Mouse (Mus musculus) lung, postnatal 14 days (tissue): ENCODE measurements at regions not wholly inside any gene's neighbourhood (a gene's known extent, or its start where the extent isn't known, plus 50 kb on each side); places are given as distances from the start of the nearest gene placed in this dataset.
"Not testable (repeated sequence)": the region's sequence is repeated elsewhere in the genome, so short reads cannot be mapped to it uniquely, and the experiment has no call there.

Source experiments
- DNase-seq: peaks from one replicate; pipeline ENCODE4 v3.0.0; 2021

DNA sequence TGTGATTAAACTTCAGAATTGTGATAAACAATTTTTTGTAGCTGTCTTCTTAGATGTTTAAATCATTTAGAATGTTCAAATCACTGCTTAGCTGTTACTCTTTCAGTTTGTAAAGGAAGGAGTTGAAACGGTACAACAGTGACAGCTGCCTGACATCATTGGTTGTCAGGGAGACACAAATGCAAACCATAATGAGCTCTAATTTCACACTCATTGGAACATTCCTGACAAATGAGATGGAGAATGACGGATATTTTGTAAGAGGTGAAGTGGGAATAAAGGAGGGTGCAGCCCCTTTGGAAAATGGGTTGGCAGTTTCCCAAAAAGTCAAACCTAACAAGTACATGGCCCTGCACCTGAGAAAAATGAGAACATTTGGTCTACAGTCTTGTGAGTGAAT lies 62.5 kb downstream of the Rad51ap2 start:
- no peak for DNase-seq

DNA sequence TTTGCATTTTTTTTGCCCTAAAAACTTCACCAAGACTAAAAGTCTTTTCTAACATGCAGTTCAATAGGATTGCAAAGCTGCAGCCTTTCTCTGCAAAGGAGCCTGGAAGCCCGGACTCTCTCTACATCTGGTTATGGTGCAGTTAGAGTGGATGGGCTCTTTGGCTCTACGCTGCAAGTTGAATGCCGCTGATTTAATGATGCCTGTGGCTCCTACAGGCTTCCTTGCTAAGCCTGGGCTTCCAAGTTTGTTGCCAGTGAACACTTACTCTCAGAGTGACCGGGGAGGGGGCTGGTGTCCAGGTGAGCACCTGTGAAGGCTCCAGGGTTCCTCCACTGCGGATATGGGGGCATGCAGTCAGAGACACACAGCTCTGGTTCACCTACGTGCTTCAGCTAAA lies 107.0 kb downstream of the Rad51ap2 start:
- no peak for DNase-seq

DNA sequence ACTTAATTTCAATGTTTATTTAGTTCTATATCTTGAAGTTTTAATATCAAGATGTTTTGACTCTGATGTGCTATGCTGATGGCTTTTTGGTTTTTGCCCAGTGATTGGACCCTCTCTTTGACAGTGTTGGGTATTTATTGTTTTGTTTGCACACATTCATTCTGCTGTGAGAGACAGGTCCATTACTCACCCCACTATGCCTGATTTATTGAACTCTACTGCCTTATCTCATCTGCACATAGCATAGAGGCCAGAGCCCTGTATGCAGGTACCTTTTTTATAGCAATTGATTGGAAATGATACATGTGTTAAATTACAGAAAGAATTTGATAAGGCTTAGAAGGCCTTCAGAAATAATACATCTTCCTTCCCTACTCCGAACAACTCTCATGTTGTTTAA lies 114.3 kb downstream of the Rad51ap2 start:
- no peak for DNase-seq

DNA sequence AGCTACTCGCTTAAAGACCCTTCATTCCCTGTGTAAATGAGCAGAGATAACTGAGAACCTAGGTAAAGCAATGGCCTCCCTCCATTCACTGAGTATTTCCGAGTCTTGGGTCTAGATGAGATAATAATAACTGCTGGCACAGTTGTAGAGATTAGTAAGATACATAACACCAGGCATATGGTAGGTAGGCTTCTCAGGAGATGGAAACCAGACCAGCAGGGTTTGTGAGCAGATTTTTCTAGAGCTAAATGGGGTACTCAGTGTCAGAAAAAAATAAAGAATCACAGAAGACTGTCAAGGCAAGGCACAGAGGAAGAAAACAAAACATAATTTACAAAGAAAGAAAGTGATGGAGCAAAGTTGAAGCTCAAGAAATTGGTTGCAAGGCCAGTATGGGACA lies 148.1 kb downstream of the Rad51ap2 start:
- DNase-seq, result no peak

DNA sequence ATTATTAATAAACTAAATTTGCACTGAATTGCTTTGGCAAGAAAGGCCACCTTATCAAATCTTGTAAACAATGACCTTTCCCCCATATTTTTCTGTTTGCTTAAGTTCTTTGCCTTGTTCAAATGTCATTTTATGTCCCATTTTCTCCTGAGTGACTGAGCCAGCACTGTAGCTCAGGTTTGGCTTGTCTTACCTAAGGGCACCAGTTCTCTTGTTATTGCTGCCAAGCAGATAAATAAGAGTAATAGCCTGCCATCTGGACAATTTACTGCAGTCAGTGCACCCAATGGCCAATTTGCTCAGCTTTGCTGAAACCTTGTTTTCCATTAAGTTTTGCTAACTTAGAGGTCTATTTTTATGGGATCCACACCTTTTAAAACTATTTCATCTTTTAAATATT lies 152.9 kb downstream of the Rad51ap2 start:
- no peak for DNase-seq

DNA sequence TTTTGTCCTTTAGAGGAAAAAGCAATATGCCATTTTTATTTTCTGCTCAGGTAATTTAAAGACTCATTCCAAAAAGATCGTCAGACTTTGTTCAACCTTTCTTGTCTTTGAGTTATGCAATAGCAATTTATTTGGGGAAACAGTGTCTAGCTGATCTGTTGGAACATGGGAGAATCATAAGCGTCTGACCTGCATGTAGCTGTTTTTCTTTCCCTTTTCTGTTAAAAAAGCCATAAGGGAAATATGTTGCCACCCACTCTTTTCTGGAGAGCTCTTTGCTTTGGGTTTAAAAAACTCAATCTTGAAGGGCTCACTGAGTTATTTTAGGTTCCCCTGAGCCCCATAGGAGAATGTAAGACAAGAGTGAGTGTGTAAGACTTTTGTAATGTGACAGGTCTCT lies 155.8 kb downstream of the Rad51ap2 start:
- no peak for DNase-seq

DNA sequence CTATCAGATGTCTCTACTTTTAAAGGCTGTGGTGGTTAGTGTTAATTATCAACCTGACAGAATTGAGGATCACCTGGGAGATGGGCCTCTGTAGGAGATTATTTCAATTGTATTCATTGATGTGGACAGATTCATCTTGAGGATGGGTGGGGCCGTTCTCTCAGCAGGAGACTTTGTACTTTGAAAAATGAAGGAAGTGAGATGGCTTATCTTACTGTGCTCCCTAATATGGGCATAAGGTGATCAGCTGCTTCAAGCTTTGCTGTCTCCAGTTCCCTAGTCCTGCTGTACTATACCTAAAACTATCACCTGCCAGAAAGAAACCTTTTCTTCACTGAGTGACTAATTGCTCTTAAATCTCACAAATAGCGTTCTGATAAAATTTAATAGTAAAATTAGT lies 159.4 kb downstream of the Rad51ap2 start:
- no peak for DNase-seq

DNA sequence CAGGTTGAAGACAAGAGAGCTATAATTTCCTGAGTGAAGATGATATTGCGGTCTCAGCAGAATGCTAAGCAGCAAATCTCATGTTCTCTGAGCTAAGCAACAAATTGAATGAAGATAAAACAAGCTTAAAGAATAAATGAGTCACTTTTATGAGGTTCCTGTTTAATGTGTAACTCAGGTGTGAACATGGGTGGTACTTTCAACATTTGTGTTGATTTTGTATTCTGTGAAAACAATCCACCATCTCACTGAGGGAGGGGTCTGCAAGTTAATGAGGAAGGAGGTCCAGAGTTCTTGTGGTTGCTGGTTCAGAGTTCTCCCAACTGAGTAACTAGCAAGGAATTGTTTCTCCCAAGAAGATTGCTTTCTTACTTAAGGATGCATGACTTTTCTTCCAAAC lies 167.7 kb downstream of the Rad51ap2 start:
- no peak for DNase-seq

DNA sequence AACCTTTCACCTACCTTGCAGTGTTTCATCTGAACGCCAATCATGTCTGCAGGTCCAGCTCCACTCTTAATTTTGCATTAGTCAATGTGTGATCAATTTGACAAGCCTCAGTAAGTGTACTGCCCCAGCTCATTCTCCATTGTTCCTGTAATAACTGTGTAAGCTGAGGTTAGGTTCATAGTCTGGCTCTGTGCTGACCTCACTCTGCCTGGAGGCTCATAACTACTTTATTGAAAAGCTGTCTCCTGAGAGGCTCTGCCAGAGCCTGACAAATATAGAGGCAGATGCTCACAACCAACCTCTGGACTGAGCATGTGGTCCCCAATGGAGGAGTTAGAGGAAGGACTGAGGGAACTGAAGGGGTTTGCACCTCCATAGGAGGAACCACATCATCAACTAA lies 174.3 kb downstream of the Rad51ap2 start:
- no peak for DNase-seq

DNA sequence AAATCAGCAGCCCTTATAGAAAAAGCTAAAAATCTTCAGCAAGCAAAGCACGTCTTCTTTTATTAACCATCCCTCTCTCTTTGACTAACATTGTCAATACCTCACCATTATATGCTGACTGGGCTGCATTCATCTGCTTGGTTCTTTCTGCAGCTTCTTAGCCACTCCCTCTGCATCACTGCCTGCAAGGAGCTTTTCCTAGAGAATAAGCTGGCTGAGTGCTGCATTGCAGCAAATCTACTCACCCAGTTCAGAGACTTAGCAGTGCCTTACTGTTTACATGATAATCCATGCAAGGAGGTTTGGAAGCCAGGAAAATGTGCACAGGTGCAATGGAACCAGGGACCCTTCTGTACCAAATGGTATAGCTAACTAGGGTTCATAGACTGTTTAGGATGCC lies 175.9 kb downstream of the Rad51ap2 start:
- DNase-seq, result no peak

DNA sequence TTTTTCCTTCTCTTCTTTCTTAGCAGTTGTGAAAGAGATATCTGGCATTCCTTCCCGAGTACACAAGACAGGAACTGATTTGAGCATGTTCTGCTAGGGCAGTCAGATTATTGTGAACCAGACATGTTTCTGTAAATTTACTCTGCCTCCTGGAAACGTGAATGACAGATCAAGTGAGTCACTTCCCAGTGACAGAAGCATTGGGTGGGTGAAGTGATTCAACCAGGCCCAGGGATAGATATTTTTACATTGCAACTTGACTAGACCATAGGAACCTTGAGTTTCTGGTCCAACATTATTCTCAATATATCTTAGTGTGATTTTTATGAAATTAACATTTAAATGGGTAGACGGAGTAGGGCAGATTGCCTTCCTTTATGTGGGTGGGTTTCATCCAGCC lies 217.4 kb downstream of the Rad51ap2 start:
- DNase-seq, result no peak

DNA sequence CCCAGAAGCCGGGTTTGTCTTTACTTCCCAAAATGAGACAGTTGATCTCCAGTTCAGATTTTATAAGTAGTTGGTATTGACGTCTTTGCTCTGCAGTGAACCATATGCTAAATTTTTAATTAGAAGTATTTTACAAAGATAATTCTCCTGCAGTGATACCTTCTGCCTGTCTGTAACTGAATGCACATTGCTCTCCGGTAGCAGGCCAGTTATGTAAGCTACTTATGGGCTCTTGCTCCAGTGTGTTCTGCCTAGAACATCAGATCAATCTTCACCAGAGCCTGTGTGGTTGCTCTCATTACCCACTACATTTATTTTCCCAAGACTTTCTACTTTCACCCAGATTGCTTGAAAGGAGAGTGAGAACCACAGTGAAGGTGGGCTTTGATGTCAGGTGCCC lies 238.9 kb downstream of the Rad51ap2 start:
- no peak for DNase-seq

DNA sequence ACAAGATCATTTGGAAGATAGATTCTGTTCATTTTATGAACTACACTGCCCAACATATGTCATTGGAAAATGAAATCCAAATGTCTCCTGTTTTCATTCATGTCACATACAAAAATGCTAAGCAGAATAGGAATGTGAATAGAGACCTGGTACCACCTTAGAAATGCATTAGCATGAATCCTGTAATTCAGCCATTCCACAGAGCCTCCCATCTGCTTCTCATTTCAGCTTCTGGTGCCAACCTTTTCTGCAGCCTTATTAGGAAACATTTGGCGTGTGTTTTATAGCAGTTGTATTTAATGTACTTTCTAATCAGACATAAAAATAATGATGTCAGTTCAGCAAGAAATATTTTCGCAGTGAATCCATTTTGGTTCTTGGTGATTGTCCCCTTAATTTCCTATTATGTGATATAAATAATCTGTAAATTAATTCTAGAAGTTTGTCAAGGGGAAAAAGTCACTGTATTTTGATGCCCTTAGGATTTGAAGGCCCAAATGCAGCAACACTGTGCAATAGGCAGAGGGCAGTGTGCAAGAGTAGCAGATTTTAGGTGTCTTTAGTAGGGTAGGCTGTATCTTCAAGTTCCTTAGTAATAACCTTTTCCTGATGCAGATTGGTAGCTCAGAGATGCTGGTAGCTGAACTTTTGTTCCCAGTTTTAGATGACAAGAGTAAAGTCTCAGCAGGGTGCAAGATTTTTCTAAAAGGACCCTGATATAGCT lies 253.2 kb downstream of the Rad51ap2 start:
- no peak for DNase-seq

DNA sequence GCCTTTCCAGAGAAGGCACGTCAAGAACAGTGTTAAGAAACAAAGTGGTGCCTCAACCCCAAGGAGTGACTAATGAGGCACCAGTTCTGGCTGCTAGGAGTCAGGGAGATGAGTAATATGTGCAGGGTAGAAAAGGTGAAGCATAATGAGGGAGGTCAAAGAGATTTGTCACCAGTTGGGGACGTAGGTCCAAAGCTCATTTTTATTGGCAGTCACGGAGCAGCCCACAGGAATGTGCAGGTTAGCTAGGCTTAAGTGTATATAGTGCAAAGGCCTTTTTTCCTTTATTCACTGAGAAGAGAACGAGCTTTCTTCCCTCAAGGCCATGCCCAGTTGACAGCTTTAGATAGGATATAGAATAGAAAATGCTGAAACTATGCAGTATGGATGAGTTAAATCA lies 261.8 kb downstream of the Rad51ap2 start:
- DNase-seq, result no peak

DNA sequence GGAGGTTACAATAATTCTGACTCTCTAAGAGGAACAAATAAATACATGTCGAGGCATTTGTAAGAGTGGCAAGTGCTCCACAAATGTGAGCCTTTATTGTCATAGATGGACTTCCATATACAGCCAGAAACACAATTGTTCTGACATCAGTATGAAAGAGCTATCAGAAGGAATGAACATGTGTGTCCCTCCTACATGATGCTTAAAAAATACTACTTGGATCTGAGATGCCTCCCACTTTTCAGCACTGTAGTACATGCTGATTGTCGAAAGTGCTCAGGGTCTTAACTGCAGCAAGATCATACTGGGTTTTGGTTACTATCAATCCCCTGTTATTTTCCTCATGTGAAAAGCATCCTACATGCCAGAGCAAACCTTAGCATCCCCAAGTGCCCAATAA lies 295.6 kb downstream of the Rad51ap2 start:
- no peak for DNase-seq

DNA sequence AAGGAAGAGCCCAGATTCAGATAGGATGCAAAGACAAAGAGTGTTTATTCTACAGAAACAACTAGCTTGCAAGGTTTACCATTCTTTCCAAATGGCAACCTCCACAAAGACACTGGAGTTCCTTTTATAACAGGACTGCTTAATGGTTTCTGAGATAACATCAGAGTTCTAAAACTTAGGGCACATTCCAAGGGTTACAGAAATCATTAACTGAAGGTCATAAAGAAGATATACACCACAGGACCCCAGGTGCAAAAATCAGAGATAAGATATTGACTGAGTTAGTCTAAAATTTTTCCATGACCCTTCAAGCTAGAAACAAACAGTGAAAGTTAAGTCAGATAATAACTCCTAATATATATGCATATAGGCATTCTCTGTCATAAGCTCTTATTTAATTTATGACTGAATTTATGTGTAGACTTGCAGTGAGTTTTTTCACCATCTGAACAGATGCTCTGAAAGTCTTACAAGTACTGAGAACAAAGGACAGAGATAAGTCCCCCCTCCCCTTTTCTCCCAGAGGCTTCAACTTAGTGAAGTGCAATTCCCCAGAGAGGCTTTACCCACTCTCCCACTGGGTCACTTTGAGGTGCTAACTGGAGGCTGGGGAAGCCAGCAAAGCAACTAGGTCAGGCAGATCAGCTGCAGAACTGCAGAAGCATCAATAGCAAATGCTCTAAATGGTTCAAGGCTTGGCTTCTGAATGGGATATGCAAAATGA lies 298.5 kb downstream of the Rad51ap2 start:
- DNase-seq, result no peak

DNA sequence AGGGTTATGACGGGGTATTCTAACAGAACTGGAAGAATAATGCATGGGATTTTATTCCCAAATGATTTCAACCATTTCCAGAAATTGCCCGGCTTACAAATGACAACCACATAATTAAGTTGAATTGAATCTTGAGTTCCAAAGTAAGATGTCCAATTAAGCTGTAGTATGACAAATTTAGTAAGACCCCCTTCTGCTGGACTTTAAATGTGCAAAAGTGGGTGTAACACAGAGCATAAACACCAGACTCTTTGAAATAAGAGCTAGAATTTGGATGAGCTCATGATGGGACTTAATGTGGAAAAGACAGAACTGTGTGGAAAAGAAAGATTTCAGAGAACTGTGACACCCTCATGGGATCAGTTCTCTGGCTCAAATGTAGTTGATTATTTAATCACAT lies 346.4 kb downstream of the Rad51ap2 start:
- no peak for DNase-seq

DNA sequence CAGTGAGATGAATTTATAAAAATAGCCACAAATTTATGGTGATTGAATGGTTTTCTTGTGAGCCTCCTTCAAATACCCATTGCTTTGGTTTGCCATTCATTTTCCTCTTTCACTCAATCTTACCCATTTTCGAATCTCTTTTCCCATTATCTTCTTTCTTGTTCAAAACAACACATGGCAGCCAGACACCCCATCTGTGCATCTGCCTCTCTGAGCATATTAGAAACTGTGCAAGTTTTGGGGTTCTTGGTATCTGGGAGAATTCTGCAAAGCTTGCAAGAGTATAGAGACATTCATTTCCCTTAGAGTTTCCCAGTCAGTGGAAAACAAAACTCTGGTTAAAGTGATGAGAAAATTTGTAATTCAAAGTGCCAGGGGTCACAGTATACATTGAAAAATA lies 347.3 kb downstream of the Rad51ap2 start:
- DNase-seq, result no peak

DNA sequence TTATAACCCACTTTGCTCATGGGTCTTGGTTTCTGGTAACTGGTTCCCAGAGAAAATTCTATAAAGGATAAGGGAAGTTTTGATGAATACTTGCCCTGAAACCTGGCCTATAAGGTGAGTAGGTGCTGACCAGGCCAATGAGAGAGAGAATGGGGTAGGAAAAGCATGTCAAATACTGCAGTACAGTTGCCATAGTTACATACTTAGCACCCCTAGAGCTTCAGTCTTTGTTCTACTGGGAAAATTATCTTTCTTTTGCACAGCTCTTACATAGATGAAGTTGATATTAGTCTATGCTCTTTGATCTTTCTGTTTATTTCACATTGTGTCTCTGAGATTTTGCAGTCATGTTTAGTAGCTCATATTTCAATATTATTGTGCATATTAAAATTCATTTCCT lies 373.8 kb downstream of the Rad51ap2 start:
- no peak for DNase-seq

DNA sequence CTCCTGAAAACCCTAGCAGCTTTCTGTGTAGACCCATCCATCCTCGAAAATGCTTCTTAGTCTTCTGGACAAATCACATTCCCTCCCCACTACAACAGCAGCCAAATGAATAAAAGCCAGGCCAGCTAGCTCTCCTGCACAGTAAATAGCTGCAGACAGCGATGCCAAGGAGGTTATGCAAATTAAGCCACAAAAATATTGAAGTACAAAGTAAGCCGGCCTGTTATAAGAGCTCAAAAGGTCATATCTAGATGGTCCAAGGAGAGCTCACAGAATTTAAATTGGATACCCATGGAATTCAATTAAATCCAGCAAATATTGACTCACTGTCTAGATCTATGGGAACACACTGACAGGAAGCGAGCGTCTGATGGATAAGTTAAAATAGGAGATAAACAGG lies 375.4 kb downstream of the Rad51ap2 start:
- DNase-seq, result no peak

DNA sequence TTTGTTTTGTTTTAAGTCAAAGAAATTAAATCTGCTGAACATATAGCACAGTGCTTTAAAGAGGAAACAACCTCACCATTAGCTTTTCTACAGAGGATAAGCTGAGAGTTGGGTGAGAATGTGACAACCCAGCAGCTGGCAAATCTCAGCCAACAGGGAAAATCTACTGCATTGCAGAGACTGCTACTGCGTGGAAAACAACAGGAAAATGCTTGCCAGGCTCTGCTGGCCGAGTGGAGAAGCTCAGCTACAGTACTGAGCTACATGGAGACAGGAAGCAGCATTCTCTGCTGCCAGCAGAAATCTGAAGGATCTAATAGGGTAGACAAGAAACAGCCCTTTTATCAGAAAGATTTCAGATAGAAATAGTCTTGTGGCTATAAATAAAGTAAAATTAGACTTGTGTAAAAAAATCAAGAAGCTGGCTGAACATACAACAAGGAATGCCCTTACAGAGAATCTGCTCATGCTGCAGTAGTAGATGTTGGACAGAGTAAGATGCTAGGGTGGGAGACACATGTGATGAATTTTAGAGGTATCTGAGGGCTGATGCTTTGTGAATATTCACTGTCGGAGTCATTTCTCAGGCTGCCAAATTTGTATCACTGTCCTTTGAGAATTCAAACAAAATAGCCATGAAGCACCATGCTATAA lies 382.1 kb downstream of the Rad51ap2 start:
- peak; percentile 46 for DNase-seq

DNA sequence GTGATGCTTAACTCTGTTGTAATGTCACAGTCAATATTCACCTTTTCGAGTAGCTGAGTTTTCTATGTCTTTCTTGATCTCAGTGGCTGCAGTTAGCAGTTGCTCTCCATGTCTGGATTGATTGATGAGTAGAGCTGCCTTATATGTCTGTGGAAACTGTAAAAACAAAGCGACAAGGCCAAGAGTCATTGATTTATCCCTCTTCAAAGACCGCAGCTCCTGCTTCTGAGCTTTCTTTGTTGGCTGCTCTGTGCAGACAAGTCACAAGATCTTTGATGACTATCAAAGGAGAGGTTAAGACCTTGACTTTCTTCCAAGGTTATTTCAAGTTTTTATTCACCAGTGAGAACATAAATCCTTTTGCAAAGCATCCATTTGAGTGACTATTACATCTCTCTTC lies 395.2 kb downstream of the Rad51ap2 start:
- DNase-seq, result no peak

DNA sequence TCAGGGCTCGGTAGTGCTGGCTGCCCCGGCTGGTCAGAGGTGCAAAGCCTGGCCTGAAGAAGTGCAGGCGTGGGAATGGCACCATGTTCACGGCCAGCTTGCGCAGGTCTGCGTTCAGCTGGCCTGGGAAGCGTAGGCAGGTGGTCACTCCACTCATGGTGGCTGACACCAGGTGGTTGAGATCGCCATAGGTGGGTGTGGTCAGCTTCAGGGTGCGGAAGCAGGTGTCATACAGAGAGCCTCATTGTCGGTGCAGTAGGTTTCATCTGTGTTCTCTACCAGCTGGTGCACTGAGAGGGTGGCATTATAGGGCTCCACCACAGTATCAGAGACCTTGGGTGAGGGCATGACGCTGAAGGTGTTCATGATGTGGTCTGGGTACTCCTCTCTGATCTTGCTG lies 380.1 kb upstream of the Fam49a start:
- DNase-seq, result not testable (repeated sequence)

DNA sequence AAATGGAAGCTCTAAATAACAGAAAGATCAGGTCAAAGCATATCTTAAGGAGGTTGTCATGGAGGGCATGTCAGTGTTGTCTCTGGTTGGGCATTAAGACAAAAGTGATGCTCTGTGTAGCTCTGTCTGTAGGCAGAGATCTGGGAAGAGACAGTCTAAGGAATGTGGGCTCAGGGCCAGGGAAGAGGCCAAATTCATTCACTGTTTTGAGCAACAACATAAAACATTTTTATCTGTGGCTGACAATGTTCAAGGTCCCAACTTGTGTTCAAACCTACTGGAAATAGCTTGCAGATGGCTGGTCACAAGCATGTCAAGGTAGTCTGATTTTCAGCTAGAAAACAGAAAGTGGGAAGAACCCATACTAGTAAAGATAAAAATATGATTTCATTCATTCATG lies 374.6 kb upstream of the Fam49a start:
- DNase-seq, result no peak
